Mouse (Mus musculus): ENCODE results near the gene Adal.

GRCm38 (mm10) chr2:121102051-121102450 lies 38.2 kb upstream of the Adal start:
- TF ChIP-seq ZNF384 (IDR thresholded peaks at IDR 0.05; ENCODE audit: low read depth, low read length) (no peak), MAFK (IDR thresholded peaks at IDR 0.05; ENCODE audit: insufficient read depth, low read depth, low read length) (no peak), CHD2 (IDR thresholded peaks at IDR 0.05; ENCODE audit: low read depth, low read length) (no peak)

All from ES-E14 (cell line).